Mouse (Mus musculus): ENCODE data around the gene AC124502.3.

DNA sequence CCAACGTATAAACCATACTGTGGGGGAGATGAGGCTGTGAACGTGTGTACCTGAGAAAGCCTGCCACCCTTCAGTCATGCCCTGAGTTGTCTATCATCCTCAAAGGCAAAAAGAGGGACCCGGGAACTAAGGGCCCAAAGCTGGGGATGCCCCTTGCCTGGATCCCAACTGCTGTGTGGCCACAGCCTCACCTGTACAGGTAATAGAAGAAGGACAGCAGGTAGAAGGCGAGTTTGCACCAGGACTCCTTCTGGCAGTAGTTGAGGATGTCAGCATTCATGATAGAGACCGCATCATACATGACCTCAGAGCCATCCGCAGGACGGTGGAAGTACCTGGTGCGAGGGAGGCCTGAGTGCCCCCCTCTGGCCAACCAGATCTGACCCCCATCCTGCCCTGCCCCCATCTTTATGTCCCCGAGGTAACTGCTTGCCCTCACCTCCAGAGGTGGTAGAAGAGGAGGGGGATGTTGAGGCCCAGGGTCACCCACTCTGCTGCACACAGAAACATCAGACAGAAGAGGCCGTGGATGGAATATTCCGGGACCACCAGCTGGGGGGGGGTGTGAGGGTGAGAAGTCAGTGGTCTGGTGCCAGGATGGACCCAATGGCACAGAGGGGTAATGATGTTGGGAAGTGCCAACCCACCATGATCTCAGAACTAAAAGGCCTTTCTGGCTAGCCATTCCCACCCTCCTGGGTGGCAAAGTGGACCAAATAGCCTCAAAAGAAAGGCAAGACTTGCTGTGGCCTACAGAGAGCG is 55.0 kb downstream of the AC124502.3 start:
- TF ChIP-seq CTCF (IDR thresholded peaks at IDR 0.05; ENCODE audit: low read depth): no peak
- no peak for TF ChIP-seq EP300 (optimal IDR thresholded peaks at IDR 0.05)
